Mouse (Mus musculus): ENCODE results near the gene Gmip.

GRCm38 (mm10) chr8:69802216-69802615, 6.3 kb upstream of the Gmip start:
- TF ChIP-seq POLR2A (IDR thresholded peaks at IDR 0.05; ENCODE audit: insufficient read depth, low read depth, low read length) (no peak), CTCF (IDR thresholded peaks at IDR 0.05) (no peak), EP300 (IDR thresholded peaks at IDR 0.05; ENCODE audit: insufficient read depth, low read depth, low read length) (no peak)

All from heart, adult 2 months (tissue).